Mouse (Mus musculus): ENCODE data around the gene Exosc5. TPM values are rescaled to one million over a fixed set of nuclear protein-coding genes. Genes with fewer than 3 reads are reported as not detected.

The Exosc5 gene
- total and polyA plus RNA-seq, 3 experiments: 105 to 125 (median 123) TPM

GRCm38 (mm10) chr7:25644631-25645030 lies 14.3 kb upstream of the Exosc5 start:
- no peak overlapping the region for H3K4me3 ChIP-seq (replicated peaks in 1 of 3; ENCODE audit: low read depth in 2 of 3, low read length in 2 of 3, poor library complexity in 1 of 3)
- TF ChIP-seq RAD21 (IDR thresholded peaks at IDR 0.05; ENCODE audit: low read depth, low read length): no peak
- TF ChIP-seq USF2 (conservative IDR thresholded peaks at IDR 0.05; ENCODE audit: low read depth, low read length): no peak
- no peak for TF ChIP-seq MAFK (IDR thresholded peaks at IDR 0.05; ENCODE audit: insufficient replicate concordance, low read length)
- no peak for TF ChIP-seq ZNF384 (IDR thresholded peaks at IDR 0.05; ENCODE audit: low read depth, low read length)
- no peak overlapping the region for H3K9ac ChIP-seq (ENCODE audit: insufficient read depth, low read depth)
- no peaks in the 10 kb centered on the region for H3K79me2 ChIP-seq (replicated peaks; ENCODE audit: control insufficient read depth, extremely low read depth, insufficient read depth, poor library complexity, severe bottlenecking)
- H3K4me2 ChIP-seq (ENCODE audit: insufficient read depth, low read depth, poor library complexity, severe bottlenecking): no peak overlapping the region
- dilution Hi-C loops (cut with MboI; ENCODE audit: extremely low pct_ligation_motif_present, extremely low pct_unique_long_range_greater_than_20kb, low sequenced_read_pairs): no loop called here
- DNase-seq (ENCODE audit: extremely low read depth): no peak
- H3K4me1 ChIP-seq (ENCODE audit: control insufficient read depth in 1 of 2, insufficient read depth in 2 of 2): peaks cover 12 to 38% of the 10 kb centered on the region in 2 experiments
- in situ Hi-C loops (cut with MboI; ENCODE audit: low pct_ligation_motif_present, low pct_unique_long_range_greater_than_20kb, low sequenced_read_pairs): no loop called here
- no peaks in the 10 kb centered on the region for H3K27me3 ChIP-seq (replicated peaks)
- H3K27ac ChIP-seq (ENCODE audit: insufficient read depth, low read depth): no peak overlapping the region
- H3K9me3 ChIP-seq (replicated peaks; ENCODE audit: low read length): no peaks in the 10 kb centered on the region
- peaks cover 0 to 12% of the 10 kb centered on the region in 2 experiments for H3K36me3 ChIP-seq (replicated peaks in 1 of 2; ENCODE audit: control insufficient read depth in 1 of 2, insufficient read depth in 1 of 2, low read length in 1 of 2)

- TF ChIP-seq RCOR1 (conservative IDR thresholded peaks at IDR 0.05; ENCODE audit: low read depth, low read length) (no peak), JUND (conservative IDR thresholded peaks at IDR 0.05; ENCODE audit: low read depth, low read length) (no peak), NRF1 (IDR thresholded peaks at IDR 0.05; ENCODE audit: low read depth, low read length) (no peak), CHD1 (IDR thresholded peaks at IDR 0.05; ENCODE audit: low read depth, low read length) (no peak), ETS1 (conservative IDR thresholded peaks at IDR 0.05; ENCODE audit: low read depth, low read length) (no peak)
- Histone ChIP-seq H3K4me3 (replicated peaks in 1 of 3; ENCODE audit: low read depth in 2 of 3, low read length in 2 of 3, poor library complexity in 1 of 3) (no peak overlapping the region), H3K27me3 (replicated peaks) (no peaks in the 10 kb centered on the region), H3K9ac (ENCODE audit: insufficient read depth, low read depth) (no peak overlapping the region), H3K9me3 (replicated peaks; ENCODE audit: low read length) (no peaks in the 10 kb centered on the region), H3K79me2 (replicated peaks; ENCODE audit: control insufficient read depth, extremely low read depth, insufficient read depth, poor library complexity, severe bottlenecking) (no peaks in the 10 kb centered on the region), H3K4me1 (ENCODE audit: control insufficient read depth in 1 of 2, insufficient read depth in 2 of 2) (peaks cover 12 to 42% of the 10 kb centered on the region in 2 experiments), H3K36me3 (replicated peaks in 1 of 2; ENCODE audit: control insufficient read depth in 1 of 2, insufficient read depth in 1 of 2, low read length in 1 of 2) (peaks cover 0 to 9% of the 10 kb centered on the region in 2 experiments), H3K27ac (ENCODE audit: insufficient read depth, low read depth) (no peak overlapping the region), H3K4me2 (ENCODE audit: insufficient read depth, low read depth, poor library complexity, severe bottlenecking) (no peak overlapping the region)
- in situ Hi-C loops (cut with MboI; ENCODE audit: low pct_ligation_motif_present, low pct_unique_long_range_greater_than_20kb, low sequenced_read_pairs) (no loop called here), dilution Hi-C loops (cut with MboI; ENCODE audit: extremely low pct_ligation_motif_present, extremely low pct_unique_long_range_greater_than_20kb, low sequenced_read_pairs) (no loop called here)
- no peak for DNase-seq (ENCODE audit: extremely low read depth)
Observed at GRCm38 (mm10) chr7:25645074-25645473, 13.9 kb upstream of the Exosc5 start.

- H3K9ac ChIP-seq (ENCODE audit: insufficient read depth, low read depth): no peak overlapping the region
- H3K4me3 ChIP-seq (replicated peaks in 1 of 3; ENCODE audit: low read depth in 2 of 3, low read length in 2 of 3, poor library complexity in 1 of 3): no peak overlapping the region
- dilution Hi-C loops (cut with MboI; ENCODE audit: extremely low pct_ligation_motif_present, extremely low pct_unique_long_range_greater_than_20kb, low sequenced_read_pairs) (no loop called here), in situ Hi-C loops (cut with MboI; ENCODE audit: low pct_ligation_motif_present, low pct_unique_long_range_greater_than_20kb, low sequenced_read_pairs) (no loop called here)
- H3K27ac ChIP-seq (ENCODE audit: insufficient read depth, low read depth): no peak overlapping the region
- no peak overlapping the region; the same call in 1 of the 2 replicates for H3K4me2 ChIP-seq (ENCODE audit: insufficient read depth, low read depth, poor library complexity, severe bottlenecking)
- no peaks in the 10 kb centered on the region for H3K27me3 ChIP-seq (replicated peaks)
- DNase-seq (ENCODE audit: extremely low read depth): peak; percentile 96
- H3K79me2 ChIP-seq (replicated peaks; ENCODE audit: control insufficient read depth, extremely low read depth, insufficient read depth, poor library complexity, severe bottlenecking): no peaks in the 10 kb centered on the region
- no peaks in the 10 kb centered on the region for H3K9me3 ChIP-seq (replicated peaks; ENCODE audit: low read length)
- H3K36me3 ChIP-seq (replicated peaks in 1 of 2; ENCODE audit: control insufficient read depth in 1 of 2, insufficient read depth in 1 of 2, low read length in 1 of 2): peaks cover 0 to 3% of the 10 kb centered on the region in 2 experiments
- peaks cover 17 to 54% of the 10 kb centered on the region in 2 experiments for H3K4me1 ChIP-seq (ENCODE audit: control insufficient read depth in 1 of 2, insufficient read depth in 2 of 2)
- TF ChIP-seq POLR2A (IDR thresholded peaks at IDR 0.05; ENCODE audit: low read depth, low read length): no peak
- peak; percentile 45; the same call in 1 of the 2 replicates for TF ChIP-seq MAX (IDR thresholded peaks at IDR 0.05; ENCODE audit: low read length)
- TF ChIP-seq NELFE (IDR thresholded peaks at IDR 0.05; ENCODE audit: low read depth, low read length): 0 out of 2 replicates have a peak, but pooled peaks have one; percentile 21
- TF ChIP-seq MYC (IDR thresholded peaks at IDR 0.05; ENCODE audit: low read depth, low read length): peak; percentile 59; the same call in 1 of the 2 replicates
- peak; percentile 86 for TF ChIP-seq JUND (conservative IDR thresholded peaks at IDR 0.05; ENCODE audit: low read depth, low read length)
- TF ChIP-seq JUN (IDR thresholded peaks at IDR 0.05; ENCODE audit: insufficient read depth, low read depth, low read length): peak; percentile 69
- TF ChIP-seq ZMIZ1 (IDR thresholded peaks at IDR 0.05; ENCODE audit: low read depth, low read length): no peak
- peak; percentile 77; the same call in 1 of the 2 replicates for TF ChIP-seq RCOR1 (conservative IDR thresholded peaks at IDR 0.05; ENCODE audit: low read depth, low read length)
- TF ChIP-seq HCFC1 (IDR thresholded peaks at IDR 0.05; ENCODE audit: low read depth, low read length): peak; percentile 38
- TF ChIP-seq BHLHE40 (IDR thresholded peaks at IDR 0.05; ENCODE audit: low read depth, low read length): peak; percentile 86
- TF ChIP-seq MXI1 (IDR thresholded peaks at IDR 0.05; ENCODE audit: low read depth, low read length): no peak
- TF ChIP-seq CTCF (conservative IDR thresholded peaks at IDR 0.05 in 1 of 2, IDR thresholded peaks at IDR 0.05 in 1 of 2; ENCODE audit: low read depth in 2 of 2, low read length in 2 of 2): peak in 1 of 2 experiments; percentile 95; a peak in 2 of 4 replicates
- peak; percentile 52 for TF ChIP-seq ZNF384 (IDR thresholded peaks at IDR 0.05; ENCODE audit: low read depth, low read length)
- no peak for TF ChIP-seq CHD2 (IDR thresholded peaks at IDR 0.05; ENCODE audit: low read length)
- TF ChIP-seq IRF4 (IDR thresholded peaks at IDR 0.05; ENCODE audit: low read depth, low read length): peak; percentile 97
- peak; percentile 75; the same call in 1 of the 2 replicates for TF ChIP-seq TBP (conservative IDR thresholded peaks at IDR 0.05; ENCODE audit: low read depth, low read length)
- peak; percentile 68; the same call in 1 of the 2 replicates for TF ChIP-seq SIN3A (IDR thresholded peaks at IDR 0.05; ENCODE audit: low read length)
- no peak for TF ChIP-seq KAT2A (IDR thresholded peaks at IDR 0.05; ENCODE audit: insufficient replicate concordance, low read length)
- peak; percentile 87 for TF ChIP-seq MAFK (IDR thresholded peaks at IDR 0.05; ENCODE audit: insufficient replicate concordance, low read length)
- TF ChIP-seq ZKSCAN1 (IDR thresholded peaks at IDR 0.05; ENCODE audit: borderline replicate concordance, low read depth, low read length): no peak
Observed at GRCm38 (mm10) chr7:25647574-25648123, 11.3 kb upstream of the Exosc5 start.
